Mouse (Mus musculus) bone marrow, adult 2 months (tissue): ENCODE measurements around the gene Zfp335.

Experiments
- CTCF ChIP-seq: fragments of 200-500 bp; IDR thresholded peaks from 2 replicates; pipeline ENCODE4 v1.5.1; 2011; ENCODE audit warnings: low read length, control low read depth; ENCODE audit not compliant: control insufficient read depth, insufficient read depth
- POLR2A ChIP-seq: fragments of 200-500 bp; IDR thresholded peaks from 2 replicates; pipeline ENCODE4 v1.6.1; 2011; ENCODE audit warnings: low read depth, mild to moderate bottlenecking, control low read depth, low read length, borderline replicate concordance; ENCODE audit not compliant: control insufficient read depth

- TF ChIP-seq CTCF: no peak
- TF ChIP-seq POLR2A: no peak
These were observed 35.9 kb upstream of the Zfp335 start for GRCm38 (mm10) chr2:164947506-164947905.
